Mouse (Mus musculus) right cerebral cortex, postnatal 14 days (tissue): Measurements from ENCODE around the gene Zc2hc1b.

Experiments used
- DNase-seq: peaks from one replicate; pipeline ENCODE4 v3.0.0; 2022

Gene Zc2hc1b

DNA sequence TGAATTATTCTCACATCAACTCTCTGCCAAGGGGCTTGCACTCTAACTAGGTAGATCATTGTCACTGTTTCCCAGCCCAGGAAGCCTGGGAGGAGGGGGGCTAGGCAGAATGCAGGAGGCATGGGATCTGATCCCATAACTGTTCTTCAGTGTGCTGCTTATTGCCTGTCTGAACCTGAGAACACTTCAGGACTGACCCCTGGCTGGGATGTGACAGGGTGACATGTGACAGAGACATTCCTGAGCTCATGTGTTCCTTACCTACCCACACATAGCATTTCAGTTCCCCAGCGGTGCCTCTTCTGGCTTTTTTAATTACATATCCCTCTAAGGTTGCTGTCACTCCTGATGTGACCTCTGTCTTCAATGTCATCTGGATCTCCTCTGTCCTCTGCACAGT lies 68.0 kb downstream of the Zc2hc1b start:
- no peak for DNase-seq

DNA sequence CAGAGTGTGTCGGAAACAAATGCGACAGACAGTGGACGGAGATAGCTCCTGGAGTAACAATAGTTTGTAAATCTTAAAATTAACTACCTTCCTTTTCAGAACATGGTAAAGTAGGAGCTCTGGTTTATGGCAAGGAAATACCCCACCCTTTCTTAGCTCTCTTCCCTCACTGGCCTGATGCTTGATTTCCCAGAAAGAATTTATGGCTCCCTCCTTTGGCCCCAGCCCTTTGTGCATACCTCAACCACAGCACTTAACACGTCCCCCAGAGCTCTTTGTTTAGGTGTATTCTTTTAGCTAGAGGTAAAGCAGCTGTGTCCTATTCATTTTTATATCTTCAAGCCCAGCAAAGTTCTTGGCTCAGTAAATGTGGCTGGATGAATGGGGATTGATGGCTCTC lies 69.0 kb downstream of the Zc2hc1b start:
- DNase-seq, result no peak

DNA sequence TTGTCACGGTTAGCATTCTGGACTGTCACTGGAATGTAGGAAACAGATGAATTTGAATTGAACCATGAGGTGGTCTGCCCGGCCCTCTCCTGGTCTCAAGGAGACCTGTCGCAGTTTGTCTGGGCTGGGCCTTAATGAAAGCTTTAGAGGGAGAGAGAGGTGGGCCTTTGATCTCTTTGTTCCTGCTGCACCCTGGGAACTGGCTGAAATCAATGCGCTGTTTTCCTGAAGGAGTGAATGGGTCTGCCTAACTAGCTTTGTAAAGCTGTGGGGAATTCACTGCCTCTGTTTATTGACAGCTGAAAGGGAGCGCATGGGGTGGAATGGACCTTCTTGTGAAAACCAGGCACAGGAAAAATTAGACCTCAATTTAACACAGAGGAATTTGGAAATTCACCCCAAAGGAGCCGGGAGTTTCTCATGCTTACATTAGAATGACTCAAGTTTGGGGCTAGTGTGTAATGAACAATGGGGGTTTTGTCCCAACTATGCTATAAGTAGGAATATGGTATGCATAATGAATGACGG lies 69.7 kb downstream of the Zc2hc1b start:
- no peak for DNase-seq

DNA sequence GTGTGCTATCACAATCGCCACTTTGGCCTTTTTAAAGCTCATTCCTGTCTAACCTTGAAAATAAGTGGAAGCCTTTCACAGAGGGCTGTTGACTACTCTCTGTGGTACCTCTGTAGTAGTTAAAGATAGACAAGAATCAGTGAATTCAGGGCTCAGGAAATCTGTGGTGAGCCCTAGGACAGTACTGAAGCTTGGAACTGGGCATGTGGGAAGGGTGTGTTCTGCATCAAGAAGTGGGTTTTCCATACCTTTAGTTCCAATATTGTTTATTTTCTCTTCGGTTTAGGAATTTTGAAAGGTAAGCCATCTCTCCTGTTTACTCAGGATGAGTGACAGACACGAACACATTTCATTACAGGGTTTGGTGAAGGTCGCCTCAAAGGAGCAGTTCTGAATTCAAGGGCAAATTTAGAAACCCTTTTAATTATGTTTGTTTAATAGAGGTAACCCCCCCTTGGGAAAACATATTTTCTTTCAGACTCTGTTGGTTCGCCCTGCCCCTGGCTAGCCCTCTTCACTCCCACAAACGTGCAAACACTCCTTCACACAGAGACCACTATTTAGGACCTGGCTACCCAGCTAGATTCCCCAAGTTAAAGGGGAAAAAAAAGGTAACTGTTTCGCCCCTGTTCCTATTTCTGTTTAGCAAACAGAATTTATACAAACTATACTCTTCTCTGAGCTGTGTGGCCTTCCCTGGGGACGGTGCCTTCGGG lies 70.8 kb downstream of the Zc2hc1b start:
- DNase-seq, result no peak

DNA sequence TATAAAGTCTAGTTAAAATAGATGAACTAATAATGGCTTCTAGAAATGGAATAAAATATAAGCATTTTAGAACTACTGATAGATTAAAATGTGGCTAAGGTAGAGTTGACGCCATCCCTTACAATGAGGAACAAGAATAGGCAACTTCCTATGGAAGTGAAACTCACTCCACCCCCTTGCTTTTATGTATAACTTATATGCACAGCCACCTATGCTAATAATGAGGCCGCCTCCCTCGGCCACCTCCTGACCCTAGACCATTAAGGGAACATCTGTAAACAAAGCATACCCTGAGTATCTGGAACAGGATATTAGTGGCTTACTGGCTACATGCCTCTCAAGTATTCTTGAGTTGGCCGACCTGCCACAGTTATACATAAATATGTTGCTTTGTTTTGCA lies 74.0 kb downstream of the Zc2hc1b start:
- no peak for DNase-seq

DNA sequence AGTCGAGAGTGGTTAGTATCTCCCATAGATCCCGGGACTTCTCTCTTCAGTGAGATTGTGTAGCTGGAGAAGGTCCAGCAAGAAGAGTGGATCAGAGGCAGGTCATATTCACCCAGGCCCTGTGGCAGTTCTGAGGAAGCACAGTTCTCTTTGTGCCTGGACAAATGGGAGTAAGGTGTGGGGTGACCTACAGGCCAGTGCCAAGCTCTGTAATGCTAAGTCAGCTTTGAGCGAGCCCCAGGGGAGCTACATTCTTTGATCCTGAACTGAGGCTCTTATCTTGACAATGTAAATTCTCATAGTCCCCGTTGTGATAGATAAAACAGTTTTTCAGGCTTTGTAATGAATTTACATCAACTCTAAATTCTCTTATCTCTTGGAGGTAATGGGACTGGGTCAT lies 75.5 kb downstream of the Zc2hc1b start:
- DNase-seq, result no peak

DNA sequence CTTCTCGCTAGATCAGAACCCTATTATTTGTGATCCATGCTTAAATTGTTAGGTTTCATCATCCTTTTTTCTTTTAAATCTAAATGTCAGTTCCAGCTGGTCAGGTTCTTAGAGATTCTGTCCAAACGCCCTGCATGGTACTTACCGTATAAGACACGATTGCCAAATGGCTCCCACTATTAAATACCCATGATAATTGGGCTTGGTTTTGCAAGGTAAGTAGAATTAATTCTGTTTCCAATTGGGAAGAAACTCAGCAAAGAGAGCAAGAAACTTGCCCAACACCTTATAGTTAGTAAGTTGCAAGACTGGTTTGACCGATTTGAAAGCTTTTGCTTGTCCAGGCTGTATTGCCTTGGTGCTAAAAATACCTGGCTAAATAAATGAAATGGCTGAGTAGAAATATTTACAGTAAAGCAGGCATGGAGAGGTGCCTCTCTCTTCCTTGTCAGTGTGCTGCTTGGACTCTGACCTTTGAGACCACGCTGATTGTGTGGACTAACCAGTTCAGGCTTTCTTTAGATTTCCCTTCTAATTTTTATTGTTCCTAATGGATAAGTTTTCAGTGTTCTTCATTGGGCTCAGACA lies 77.7 kb downstream of the Zc2hc1b start:
- DNase-seq, result no peak
